Mouse (Mus musculus) ovary, postnatal 10 days (tissue): ENCODE measurements around the gene Ubr4.
"Not testable (repeated sequence)": the region's sequence is repeated elsewhere in the genome, so short reads cannot be mapped to it uniquely, and the experiment has no call there.

Experiments
- DNase-seq: peaks from one replicate; pipeline ENCODE4 v3.0.0; 2022; ENCODE audit warnings: low spot score

Gene Ubr4

DNA sequence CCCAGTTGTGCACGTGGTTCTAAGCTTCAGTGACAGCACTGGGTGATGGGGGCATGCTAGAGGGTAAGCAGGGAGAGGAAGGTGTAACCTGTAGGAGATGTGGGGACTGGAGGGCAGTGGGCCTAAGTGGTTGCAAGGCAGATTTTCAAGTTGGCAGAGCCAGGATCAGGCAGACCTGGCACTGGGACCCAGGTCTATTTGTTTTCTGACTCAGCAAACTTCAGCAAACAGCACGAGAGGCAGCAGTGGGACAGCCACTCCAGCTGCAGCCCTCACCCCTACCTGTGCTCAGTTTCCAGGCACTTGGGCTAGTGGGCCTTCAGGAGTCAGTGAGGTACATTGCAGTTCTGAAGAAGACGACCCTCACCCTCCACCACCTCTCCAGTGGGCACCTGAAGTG is 4.8 kb downstream of the Ubr4 start:
- DNase-seq = no peak

DNA sequence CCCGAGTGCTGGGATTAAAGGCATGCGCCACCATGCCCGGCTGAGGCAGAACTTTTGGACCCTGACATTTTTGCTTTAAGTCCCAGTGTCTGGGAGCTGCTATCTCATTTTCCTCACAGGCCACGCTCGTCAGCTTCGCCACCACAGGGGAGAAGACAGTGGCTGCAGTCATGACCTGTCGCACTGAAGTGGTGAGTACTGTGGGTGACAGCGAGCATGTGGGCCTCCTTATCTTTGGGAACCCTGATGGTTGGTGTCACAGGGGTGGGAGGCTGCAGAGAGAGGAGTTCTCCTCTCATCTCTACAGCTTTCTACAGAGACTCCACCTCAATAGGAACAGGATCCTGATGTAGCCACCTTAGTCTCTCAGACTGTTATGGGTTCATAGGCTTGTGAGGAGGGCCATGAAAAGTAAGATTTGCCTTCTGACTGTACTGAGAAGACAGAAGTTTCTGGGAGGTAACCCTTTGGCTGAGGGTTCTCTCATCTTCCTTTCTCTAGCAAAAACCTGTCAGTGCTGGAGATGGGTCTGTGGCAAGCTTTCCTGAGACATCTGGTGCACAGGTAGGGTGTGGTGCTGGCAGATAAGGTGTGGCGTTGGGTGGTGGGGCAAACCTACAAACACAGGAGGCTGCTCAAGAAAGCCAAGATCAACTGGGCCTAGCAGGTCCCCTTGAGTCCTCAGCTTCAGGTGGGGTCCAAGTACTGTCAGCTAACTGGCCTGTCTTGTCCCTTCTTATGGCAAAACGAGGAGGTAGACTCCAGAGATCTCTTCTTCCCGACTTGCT is 8.5 kb downstream of the Ubr4 start:
- no peak for DNase-seq

DNA sequence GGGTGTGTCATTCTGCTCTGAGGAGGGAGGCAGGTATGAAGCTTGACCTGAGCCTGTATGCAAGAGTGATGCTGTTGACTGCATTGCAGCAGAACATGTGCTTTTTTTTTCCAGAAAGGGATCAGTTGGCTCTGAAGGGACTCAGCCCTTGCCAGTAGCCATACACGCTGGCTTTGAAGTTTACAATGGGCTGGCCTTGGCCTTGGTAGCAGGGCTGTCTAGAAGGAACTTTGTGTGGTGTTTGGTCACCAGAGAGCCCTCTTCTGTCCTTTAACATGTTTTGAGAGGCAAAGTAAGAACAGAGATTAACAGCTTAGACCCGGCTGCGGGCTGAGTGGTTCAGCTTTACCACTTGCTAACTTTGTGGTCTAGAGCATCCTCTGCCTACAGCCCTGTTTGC is 14.9 kb downstream of the Ubr4 start:
- no peak for DNase-seq

DNA sequence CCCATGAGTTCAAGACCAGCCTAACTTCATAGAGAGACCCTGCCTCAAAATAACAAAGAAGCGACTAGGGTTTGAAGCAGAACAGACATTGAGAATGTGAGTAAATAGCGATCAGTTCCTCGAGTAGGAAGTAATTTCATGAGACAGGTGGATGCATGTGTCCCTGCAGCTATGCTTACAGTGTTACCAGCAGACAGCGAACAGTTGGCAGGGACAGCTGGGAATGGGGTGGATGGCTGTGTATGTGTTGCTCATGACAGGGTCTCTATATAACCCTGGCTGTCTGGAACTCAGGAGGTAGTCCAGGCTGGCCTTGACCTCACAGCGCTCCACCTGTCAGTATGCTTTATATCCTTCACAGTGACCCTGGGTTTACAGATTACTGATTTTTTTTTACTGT is 15.6 kb downstream of the Ubr4 start:
- no peak for DNase-seq

DNA sequence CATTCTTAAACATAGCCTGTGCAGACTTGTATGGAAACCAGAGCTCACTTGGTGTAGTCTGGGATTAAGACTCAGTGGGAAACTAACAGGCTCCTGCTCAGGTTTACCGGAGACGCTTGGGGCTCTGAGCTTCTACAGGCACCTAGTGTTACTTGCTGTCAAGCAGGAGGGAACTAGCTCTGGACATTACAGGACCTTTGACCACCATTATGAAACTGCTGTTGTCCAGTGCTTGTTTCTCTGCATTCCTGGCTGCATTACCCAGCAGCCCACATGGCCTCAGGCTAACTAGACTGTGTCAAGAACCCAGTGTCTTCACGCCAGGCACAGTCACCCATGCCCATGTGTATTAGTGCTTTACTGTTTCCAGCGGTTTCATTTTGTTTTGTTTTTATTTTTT is 20.7 kb downstream of the Ubr4 start:
- no peak for DNase-seq

DNA sequence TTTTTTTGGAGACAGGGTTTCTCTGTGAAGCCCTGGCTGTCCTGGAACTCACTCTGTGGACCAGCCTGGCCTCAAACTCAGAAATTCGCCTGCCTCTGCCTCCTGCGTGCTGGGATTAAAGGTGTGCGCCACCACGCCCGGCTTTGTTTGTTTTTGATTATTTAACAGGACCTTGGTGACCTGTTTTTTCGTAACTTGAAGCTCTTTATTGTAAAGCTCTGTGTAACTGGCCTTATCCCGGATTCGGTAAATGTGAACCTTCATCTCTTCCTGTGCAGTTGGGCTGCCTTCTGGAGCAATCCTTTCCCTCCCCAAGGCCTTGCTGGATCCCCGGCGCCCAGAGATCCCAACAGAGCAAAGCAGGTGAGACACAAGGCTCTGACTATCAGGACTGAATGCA is 21.1 kb downstream of the Ubr4 start:
- DNase-seq = no peak

DNA sequence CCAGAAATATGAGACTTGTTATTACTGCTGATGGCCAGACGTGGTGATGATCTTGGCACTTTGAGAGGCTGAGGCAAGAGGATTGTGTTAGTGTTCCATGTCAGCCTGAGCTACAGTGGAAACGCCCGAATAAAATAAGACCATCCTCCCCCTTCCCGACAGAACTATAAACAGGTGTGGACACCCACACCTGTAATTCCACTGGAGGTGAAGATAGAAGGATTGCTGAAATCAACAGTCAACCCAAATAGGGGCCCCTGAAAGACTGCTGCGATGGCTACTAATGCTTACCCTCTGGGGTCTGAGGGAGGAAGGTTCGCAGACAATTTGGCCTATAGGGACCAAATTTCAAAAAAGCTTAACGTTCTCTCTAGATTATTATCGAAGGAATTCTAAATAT is 27.3 kb downstream of the Ubr4 start:
- DNase-seq = no peak

DNA sequence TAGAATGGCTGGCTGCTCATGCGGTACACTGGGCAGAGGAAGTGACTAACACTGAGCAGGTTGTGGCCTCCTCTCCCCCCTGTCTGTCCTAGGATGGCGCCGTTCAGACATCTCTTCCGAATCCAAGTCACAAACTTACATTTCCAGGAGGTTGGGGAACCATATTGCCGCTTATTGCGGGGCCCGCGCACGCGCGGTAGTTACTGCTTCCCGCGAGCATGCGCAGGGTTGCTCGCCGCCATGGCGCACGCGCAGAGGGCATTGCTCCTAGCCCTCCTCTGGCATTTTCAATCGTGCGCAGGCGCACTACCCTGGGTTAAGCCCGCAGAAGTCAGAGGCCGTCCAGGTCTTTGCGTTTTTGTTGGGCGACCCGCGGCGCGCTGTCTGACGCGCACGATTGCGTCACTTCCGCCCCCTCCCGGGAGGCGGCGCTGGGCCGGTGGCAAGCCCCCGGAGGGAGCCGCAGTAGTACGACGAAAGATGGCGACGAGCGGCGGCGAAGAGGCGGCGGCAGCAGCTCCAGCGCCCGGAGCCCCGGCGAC is 27.9 kb downstream of the Ubr4 start:
- peak; percentile 99 for DNase-seq

DNA sequence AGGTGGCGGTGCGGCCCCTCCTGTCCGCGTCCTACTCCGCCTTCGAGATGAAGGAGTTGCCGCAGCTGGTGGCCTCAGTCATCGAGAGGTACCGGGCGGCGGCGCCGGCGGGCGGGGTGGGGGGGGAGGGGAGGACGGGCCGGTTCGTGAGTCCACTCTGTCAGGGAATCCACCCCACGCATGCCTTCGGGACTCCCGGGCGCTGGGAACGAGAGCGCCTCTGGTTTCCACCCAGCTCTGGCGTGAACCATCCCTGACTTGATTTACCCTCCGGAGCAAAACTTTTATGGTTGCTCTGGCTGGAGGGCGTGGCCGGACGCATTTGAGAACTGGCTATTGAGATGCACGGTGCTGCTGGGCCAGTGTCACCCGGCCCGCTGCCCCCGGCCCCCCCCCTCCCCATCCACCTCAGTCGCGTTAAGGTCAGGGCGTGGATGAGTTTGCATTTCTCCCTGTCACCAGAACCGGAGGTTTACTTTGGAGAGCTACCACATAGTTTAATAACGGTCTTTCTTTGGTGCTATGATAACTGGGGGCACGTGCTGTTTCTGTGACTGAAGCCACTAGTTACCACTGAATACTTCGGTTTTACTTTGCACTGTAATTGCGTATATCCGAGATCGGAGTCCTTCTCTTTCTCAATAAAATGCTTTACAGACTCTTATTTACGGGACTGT is 28.5 kb downstream of the Ubr4 start:
- DNase-seq = no peak

DNA sequence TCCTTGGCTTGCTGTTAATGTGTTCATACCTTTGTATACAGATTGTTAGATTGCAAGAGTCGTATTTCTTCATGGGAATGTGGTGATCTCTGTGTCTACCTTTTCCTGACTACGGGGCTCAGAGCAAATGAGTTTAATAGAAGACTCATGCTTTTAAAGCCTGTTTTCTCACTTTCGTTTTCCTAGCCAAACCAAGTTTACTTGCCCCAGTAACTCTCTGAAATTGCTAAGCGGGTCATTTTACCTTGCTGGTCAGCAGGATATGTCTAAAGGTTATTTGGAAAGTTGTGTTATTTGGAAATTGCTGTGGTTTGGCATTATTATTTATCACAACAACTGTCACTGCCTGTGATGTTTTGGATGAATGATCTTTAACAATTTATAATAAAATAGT is 29.0 kb downstream of the Ubr4 start:
- DNase-seq = no peak

DNA sequence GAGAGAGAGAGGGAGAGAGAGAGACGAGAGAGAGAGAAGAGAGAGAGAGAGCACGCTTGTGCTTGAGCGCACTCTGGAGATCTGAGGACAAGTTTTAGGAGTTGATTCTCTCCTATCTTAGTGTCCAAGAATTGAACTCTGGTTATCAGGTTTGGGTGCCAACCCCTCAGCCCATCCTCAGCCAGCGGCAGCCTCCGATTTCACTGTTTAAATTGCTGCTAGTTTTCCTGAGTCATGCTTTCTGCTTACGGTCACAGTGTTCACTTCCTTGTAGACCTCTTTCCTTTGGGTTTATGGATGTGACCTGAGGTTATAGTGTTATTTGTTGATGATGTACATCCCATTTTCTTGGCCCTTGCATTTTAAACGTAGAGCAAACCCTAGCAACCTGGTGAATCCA is 29.8 kb downstream of the Ubr4 start:
- no peak for DNase-seq

DNA sequence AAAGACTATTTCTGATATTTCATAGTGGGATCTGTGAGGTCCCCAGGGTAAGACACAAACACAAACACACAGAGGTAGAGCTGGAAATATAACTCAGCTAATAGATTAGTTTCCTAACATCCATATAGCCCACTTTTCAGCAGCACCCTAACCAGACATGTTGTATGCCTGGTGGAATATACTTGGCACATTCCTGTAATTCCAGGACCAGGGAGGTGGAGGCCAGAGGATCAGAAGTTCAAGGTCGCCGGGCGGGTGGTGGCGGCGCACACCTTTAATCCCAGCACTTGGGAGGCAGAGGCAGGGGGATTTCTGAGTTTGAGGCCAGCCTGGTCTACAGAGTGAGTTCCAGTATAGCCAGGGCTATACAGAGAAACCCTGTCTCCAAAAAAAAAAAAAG is 33.4 kb downstream of the Ubr4 start:
- DNase-seq = not testable (repeated sequence)

DNA sequence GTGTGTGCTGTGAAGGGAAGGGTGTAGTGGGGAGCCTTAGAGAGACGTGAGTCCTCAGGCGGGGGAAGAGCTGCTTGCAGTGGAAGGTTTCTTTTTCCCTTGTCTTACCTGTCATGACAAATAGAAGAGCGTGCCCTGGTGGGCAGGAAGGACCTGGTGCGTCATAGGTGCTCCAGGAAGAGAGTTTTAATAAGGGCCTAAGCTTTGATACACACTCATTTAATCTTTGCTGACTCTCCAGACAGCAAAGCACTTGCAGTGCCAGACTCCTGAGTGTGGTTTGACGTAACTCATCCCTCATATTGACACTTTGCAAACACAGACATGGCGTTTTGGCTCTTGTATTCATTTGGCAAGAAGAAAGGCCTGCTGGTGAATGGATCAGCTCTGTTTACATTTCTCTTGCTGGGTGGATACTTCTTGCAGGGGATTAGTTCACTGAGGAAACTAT is 34.5 kb downstream of the Ubr4 start:
- no peak for DNase-seq

DNA sequence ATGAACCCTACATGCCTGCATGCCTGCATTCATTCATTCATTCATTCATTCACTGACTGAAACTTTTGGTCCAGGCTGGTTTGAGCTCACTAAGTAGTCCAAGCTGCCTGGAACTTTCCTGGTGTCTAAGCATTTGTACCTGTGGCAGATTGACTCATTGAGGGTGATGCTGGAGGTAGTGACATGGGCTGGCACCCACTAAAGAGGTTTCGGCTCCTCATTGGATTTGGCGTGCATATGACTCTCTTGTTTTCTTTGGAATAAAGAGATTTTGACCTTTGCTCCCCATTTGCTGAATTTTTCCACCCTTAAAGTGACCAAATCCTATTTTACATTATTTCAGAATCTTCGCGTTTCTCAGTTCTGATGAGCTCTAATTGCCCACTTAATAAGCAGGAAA is 37.1 kb downstream of the Ubr4 start:
- no peak for DNase-seq

DNA sequence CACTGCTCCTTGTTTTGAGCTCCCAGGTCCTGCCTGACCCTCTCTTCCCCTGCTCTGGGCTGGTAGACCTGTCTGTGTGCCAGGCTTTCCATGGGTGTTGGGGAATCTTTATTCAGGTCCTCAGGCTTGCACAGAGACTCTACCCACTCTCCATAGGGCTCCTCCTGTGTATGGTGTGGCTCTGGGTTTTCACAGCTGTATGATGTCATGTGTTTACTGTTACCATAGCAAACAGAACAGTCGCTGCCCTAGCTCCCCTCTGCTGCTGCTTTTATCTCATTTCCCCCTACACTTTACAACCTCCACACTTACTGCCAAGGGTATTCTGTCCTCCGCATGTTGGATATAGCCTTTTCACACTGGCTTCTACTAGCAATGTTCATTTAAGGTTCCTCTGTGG is 43.0 kb downstream of the Ubr4 start:
- DNase-seq = no peak

DNA sequence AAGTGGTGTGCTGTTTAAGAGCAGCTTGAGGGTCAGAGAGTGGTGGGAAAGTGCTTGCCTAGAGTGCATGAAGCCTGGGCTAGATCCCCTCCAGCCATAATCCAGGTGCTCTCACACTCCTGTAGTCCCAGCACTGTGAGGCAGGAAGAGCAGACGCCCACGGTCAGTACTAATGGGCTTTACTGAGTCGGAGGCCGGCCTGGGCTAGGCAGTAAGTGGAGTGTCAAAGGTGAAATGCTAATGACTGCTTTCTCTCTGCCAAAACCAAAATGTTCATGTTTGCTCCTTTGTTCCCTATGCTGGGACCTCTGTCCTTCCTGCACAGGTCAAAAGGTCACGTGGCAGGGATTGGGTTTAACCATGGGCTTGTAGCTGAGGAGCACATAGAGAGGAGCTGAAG is 48.1 kb downstream of the Ubr4 start:
- DNase-seq = no peak

DNA sequence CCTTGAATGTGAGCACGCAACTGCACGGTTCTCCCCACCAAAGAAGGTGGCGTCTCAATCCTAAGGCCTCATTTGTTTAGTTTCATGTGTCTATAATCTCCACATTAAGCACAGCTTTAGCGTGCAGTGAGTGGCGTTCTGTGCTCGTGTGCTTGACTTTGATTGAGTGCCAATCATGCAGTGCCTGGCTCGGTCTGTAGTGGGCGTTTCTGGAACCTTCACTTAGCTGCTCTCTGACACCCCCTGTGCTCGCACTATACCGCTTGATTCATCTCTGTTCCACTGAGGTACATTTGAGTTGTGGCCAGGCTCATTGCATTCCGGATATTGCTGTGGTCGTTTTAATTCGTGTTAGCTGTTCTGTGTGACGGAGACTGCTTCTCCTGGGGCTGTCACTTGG is 50.8 kb downstream of the Ubr4 start:
- no peak for DNase-seq

DNA sequence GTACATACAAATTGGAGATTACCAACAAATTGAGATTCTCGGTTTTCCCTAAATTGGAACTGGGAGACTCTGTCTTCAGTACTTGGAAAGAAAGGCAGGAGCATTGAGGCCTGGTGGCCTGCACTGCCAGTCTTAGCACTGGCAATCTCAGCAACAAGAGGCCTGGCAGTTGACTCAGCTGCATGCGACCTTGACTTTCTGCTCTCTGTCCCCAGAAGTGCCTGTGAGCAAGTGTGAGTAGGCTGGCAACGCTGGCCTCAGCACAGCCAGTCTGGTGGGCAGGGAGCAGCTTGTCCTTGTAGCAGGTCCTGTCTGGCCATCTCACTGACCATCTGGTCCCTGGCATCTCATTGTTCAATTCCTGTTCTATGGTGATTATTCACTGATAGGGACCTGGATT is 58.9 kb downstream of the Ubr4 start:
- no peak for DNase-seq

DNA sequence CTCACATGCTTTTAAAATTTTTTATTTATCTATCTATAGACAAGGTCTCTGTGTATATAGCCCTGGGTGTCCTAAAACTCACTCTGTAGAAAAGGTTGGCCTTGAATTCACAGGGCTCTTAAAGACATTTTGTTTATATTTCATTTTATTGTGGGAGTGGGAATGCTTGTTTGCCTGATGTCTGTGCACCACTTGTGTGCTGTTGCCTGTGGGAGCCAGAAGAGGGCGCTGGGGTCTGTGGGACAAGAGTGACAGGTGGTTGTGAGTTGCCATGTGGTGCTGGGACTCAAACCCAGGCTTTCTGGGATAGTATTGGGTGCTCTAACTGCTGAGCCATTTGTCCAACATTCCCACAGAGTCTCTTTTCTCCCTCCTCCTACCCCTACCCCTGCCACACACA is 65.5 kb downstream of the Ubr4 start:
- no peak for DNase-seq

DNA sequence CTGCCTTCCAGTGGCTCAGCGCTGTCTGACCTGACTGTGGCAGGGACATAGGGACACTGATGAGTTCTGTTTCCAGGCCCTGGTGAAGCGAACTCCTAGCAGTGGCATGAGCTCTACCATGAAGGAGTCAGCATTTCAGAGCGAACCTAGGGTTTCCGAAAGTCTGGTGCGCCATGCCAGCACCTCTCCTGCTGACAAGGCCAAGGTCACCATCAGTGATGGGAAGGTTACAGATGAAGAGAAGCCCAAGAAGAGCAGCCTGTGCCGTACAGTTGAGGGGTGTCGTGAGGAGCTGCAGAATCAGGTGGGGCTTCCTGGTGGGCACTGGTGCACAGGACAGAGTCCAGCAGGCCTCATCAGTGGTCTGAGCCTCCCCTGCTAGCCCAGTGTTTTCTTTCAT is 69.2 kb downstream of the Ubr4 start:
- no peak for DNase-seq

DNA sequence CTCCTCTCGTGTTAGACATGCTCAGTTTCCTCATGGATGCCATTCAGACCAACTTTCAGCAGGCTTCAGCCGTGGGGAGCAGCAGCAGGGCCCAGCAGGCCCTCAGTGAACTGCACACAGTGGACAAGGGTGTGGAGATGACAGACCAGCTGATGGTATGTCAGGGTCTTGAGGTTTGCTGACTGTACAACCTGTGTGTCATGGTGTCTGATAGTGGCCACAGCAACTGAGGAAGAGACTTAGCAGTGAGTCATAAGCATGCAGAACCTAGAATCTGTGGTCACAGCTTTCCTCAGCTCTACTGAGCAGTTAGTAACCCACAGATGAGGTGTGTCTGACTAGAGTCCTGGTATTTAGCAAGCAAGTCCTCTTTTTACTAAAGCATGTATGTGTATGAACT is 70.0 kb downstream of the Ubr4 start:
- DNase-seq = no peak

DNA sequence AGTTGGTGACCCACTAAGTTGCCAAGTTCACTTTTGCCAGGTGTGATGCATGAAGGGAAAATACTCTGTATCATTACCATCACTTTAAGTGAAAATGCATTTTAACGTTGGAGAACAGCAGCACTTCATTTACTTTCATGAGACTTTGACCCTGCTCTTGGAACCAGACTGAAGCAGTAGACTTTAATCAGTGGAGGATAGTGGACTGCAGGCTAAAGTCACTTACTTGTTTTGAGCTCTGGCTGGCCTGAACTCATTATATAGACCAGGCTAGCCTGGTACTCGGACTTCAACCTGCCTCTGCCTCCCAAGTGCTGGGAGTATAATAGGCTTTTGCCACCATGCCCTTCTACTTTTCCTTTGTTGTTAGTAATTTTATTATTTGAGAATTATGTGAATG is 70.9 kb downstream of the Ubr4 start:
- no peak for DNase-seq

DNA sequence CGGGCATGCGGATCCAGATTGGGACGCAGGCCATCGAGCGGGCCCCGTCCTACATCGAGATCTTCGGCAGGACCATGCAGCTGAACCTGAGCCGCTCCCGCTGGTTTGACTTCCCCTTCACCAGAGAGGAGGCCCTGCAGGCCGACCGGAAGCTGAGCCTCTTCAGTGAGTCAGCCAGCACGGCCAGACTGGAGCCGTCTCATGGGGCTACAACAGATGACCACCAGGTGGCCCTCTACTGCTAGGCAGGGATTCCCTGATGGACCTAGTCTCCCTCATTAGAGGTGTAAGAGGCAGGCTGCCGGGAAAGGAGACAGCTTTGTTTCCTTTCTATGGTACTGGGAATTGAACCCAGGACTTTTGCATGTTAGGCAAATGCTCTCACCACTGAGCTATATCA is 77.8 kb downstream of the Ubr4 start:
- DNase-seq = peak; percentile 14

DNA sequence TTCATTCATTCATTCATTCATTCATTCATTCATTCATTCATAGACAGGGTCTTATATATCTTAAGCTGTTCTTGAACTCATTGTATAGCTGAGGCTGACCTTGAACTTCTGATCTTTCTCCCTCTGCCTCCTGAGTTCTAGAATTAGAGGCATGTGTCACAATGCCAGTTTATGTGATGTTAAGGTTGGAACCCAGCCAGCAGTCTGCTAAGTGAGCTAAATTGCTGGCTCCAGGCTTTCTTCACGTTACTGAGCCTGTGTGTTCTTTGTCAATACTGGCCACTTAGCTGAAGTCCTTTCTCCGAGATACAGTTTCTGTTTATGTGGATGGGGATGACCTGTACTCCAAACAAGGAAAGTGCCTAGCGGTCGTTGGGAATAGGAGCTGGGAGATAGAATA is 78.5 kb downstream of the Ubr4 start:
- no peak for DNase-seq
